Mouse (Mus musculus): ENCODE measurements around the gene Uchl1.

DNA sequence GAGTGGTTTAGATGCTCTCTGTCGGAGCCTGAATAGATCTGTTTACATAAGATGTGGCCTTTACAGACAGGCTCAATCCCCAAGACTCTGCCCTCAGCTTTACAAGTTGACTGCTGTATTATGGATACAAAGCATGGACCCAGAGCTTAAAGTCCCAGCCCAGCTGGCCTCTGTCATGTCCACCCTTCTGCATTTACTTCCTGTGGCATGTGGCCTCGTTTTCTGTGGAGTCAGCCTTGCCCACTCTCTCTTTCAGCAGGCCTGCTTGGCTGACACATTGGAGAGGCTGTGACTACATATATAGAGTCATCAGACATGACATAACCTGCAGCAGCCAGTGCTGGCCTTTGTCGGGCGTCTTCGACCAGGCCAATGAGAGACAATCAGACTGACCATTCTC lies 32.0 kb downstream of the Uchl1 start:
- TF ChIP-seq POLR2A (IDR thresholded peaks at IDR 0.05; ENCODE audit: insufficient read depth, low read depth, low read length) (no peak), CTCF (IDR thresholded peaks at IDR 0.05) (no peak), EP300 (IDR thresholded peaks at IDR 0.05; ENCODE audit: insufficient read depth, low read depth, low read length) (no peak)
